Mouse (Mus musculus): Measurements from ENCODE around the gene Tom1l2. TPM values are rescaled to one million over a fixed set of nuclear protein-coding genes. Genes with fewer than 3 reads are reported as not detected.
A peak's percentile ranks its signal among the peaks of the same experiment; 100 is the strongest.

The Tom1l2 gene
- polyA plus RNA-seq, 1 experiment: 180 TPM

DNA sequence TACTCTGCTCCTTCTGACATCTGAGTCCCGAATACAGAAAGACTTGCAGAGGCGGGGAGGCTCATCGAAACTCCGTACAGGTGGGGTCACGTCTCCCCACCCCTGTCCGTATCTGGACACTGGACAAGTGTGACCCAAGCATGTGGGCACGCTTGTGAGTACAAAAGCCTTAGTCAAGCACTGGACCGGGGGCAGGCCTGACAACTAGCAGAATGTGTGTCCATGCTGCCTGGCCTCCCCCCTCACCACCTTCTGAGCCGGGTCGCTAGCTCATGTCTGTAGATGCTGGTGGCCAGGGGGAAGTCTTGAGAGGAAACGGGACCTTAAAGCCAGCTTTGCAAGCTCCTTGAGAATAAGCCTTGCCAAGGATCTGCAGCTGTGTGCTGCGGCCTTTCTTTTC lies 140.9 kb downstream of the Tom1l2 start:
- no peak overlapping the region for H3K27ac ChIP-seq (ENCODE audit: insufficient read depth, low read length)
- H3K27me3 ChIP-seq (ENCODE audit: control insufficient read depth, insufficient read depth, low read length): no peaks in the 10 kb centered on the region
- 87% methylated on average over 12 of the region's 12 CpGs for WGBS
- no peak for DNase-seq
- H3K4me3 ChIP-seq (replicated peaks; ENCODE audit: insufficient read depth, low read depth, low read length): no peak overlapping the region
- TF ChIP-seq CTCF (IDR thresholded peaks at IDR 0.05; ENCODE audit: borderline replicate concordance, insufficient read depth, low read depth, low read length) (no peak), POLR2A (IDR thresholded peaks at IDR 0.05; ENCODE audit: borderline replicate concordance, insufficient read depth, low read length) (no peak)
- peaks cover 24% of the 10 kb centered on the region for H3K4me1 ChIP-seq (ENCODE audit: control insufficient read depth, insufficient read depth, low read length)

- no peak for DNase-seq
- TF ChIP-seq CTCF (IDR thresholded peaks at IDR 0.05; ENCODE audit: borderline replicate concordance, insufficient read depth, low read depth, low read length) (no peak), POLR2A (IDR thresholded peaks at IDR 0.05; ENCODE audit: borderline replicate concordance, insufficient read depth, low read length) (no peak)
- Histone ChIP-seq H3K4me1 (ENCODE audit: control insufficient read depth, insufficient read depth, low read length) (peaks cover 19% of the 10 kb centered on the region), H3K27ac (ENCODE audit: insufficient read depth, low read length) (no peak overlapping the region), H3K4me3 (replicated peaks; ENCODE audit: insufficient read depth, low read depth, low read length) (no peak overlapping the region), H3K27me3 (ENCODE audit: control insufficient read depth, insufficient read depth, low read length) (no peaks in the 10 kb centered on the region)
- WGBS: 70% methylated on average over 3 of the region's 3 CpGs
Observed at GRCm38 (mm10) chr11:60211152-60211551, 141.6 kb downstream of the Tom1l2 start.

GRCm38 (mm10) chr11:60210305-60210724 lies 142.4 kb downstream of the Tom1l2 start:
- 4% methylated on average over 47 of the region's 47 CpGs for WGBS
- DNase-seq: peak; percentile 75 to 80
- Histone ChIP-seq H3K4me1 (ENCODE audit: control insufficient read depth, insufficient read depth, low read length) (peaks cover 19% of the 10 kb centered on the region), H3K27ac (ENCODE audit: insufficient read depth, low read length) (no peak overlapping the region), H3K4me3 (replicated peaks; ENCODE audit: insufficient read depth, low read depth, low read length) (peak overlapping the region; percentile 54), H3K27me3 (ENCODE audit: control insufficient read depth, insufficient read depth, low read length) (no peaks in the 10 kb centered on the region)
- TF ChIP-seq POLR2A (IDR thresholded peaks at IDR 0.05; ENCODE audit: borderline replicate concordance, insufficient read depth, low read length) (peak; percentile 36; the same call in 1 of the 2 replicates), CTCF (IDR thresholded peaks at IDR 0.05; ENCODE audit: borderline replicate concordance, insufficient read depth, low read depth, low read length) (no peak)

GRCm38 (mm10) chr11:60209933-60210249 lies 142.8 kb downstream of the Tom1l2 start:
- TF ChIP-seq CTCF (IDR thresholded peaks at IDR 0.05; ENCODE audit: borderline replicate concordance, insufficient read depth, low read depth, low read length) (no peak), POLR2A (IDR thresholded peaks at IDR 0.05; ENCODE audit: borderline replicate concordance, insufficient read depth, low read length) (no peak)
- peak overlapping the region; percentile 54 for H3K4me3 ChIP-seq (replicated peaks; ENCODE audit: insufficient read depth, low read depth, low read length)
- no peak for DNase-seq
- WGBS: 40% methylated on average over 2 of the region's 2 CpGs
- H3K27ac ChIP-seq (ENCODE audit: insufficient read depth, low read length): peak overlapping the region; percentile 45; the same call in 1 of the 2 replicates
- no peaks in the 10 kb centered on the region for H3K27me3 ChIP-seq (ENCODE audit: control insufficient read depth, insufficient read depth, low read length)
- H3K4me1 ChIP-seq (ENCODE audit: control insufficient read depth, insufficient read depth, low read length): peaks cover 19% of the 10 kb centered on the region

GRCm38 (mm10) chr11:60209217-60209932 lies 143.3 kb downstream of the Tom1l2 start:
- DNase-seq: peak; percentile 88 to 90
- Histone ChIP-seq H3K4me1 (ENCODE audit: control insufficient read depth, insufficient read depth, low read length) (peaks cover 19% of the 10 kb centered on the region), H3K27me3 (ENCODE audit: control insufficient read depth, insufficient read depth, low read length) (no peaks in the 10 kb centered on the region), H3K4me3 (replicated peaks; ENCODE audit: insufficient read depth, low read depth, low read length) (peak overlapping the region; percentile 13), H3K27ac (ENCODE audit: insufficient read depth, low read length) (peak overlapping the region; percentile 45)
- TF ChIP-seq CTCF (IDR thresholded peaks at IDR 0.05; ENCODE audit: borderline replicate concordance, insufficient read depth, low read depth, low read length) (no peak), POLR2A (IDR thresholded peaks at IDR 0.05; ENCODE audit: borderline replicate concordance, insufficient read depth, low read length) (no peak)
- 33% methylated on average over 7 of the region's 7 CpGs for WGBS

DNA sequence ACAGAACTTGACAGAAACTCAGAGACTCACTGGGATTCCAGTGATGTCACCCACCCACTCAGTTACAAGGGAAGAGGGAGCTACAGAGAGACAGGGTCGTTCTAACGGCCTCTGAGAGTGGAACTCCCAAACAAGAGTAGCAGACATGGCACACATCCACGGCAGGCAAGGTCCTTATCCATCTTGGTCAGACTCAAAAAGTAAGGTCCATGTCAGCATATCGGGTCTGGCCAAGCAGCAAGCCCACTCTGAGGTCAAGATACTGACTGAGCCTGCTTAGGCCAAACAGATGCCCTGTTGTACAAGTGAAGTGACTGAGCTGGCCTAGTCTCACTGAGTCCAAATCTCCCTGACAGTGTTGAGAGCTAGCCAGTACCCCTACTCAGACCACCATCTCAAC lies 144.0 kb downstream of the Tom1l2 start:
- H3K4me3 ChIP-seq (replicated peaks; ENCODE audit: insufficient read depth, low read depth, low read length): no peak overlapping the region
- H3K27me3 ChIP-seq (ENCODE audit: control insufficient read depth, insufficient read depth, low read length): no peaks in the 10 kb centered on the region
- 68% methylated on average over 4 of the region's 4 CpGs for WGBS
- peaks cover 19% of the 10 kb centered on the region for H3K4me1 ChIP-seq (ENCODE audit: control insufficient read depth, insufficient read depth, low read length)
- DNase-seq: no peak
- H3K27ac ChIP-seq (ENCODE audit: insufficient read depth, low read length): peak overlapping the region; percentile 45
- no peak for TF ChIP-seq POLR2A (IDR thresholded peaks at IDR 0.05; ENCODE audit: borderline replicate concordance, insufficient read depth, low read length)

DNA sequence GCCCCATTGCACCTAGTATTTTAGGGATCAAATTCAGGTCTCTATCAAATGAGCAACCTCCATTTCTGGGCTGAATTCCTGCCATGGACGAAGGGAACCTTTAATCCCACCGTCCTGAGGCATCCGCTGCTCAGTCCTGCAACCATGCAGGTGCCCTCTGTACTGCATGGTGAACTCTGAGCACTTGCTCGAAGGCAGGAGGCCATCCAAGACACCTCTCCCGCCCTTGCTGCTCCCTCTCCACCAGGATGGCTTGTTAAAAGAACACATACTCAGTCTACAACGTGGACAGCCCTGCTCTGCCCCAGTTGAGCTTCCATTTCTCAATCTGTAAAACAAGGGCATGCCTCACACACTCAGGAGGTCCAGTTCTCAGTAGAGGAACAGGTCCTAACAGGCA lies 144.5 kb downstream of the Tom1l2 start:
- Histone ChIP-seq H3K27ac (ENCODE audit: insufficient read depth, low read length) (no peak overlapping the region), H3K4me3 (replicated peaks; ENCODE audit: insufficient read depth, low read depth, low read length) (no peak overlapping the region), H3K4me1 (ENCODE audit: control insufficient read depth, insufficient read depth, low read length) (peaks cover 22% of the 10 kb centered on the region), H3K27me3 (ENCODE audit: control insufficient read depth, insufficient read depth, low read length) (no peaks in the 10 kb centered on the region)
- TF ChIP-seq CTCF (IDR thresholded peaks at IDR 0.05; ENCODE audit: borderline replicate concordance, insufficient read depth, low read depth, low read length) (no peak), POLR2A (IDR thresholded peaks at IDR 0.05; ENCODE audit: borderline replicate concordance, insufficient read depth, low read length) (no peak)
- WGBS: 57% methylated on average over 6 of the region's 6 CpGs
- DNase-seq: no peak

- Histone ChIP-seq H3K4me1 (ENCODE audit: control insufficient read depth, insufficient read depth, low read length) (peaks cover 34% of the 10 kb centered on the region), H3K27me3 (ENCODE audit: control insufficient read depth, insufficient read depth, low read length) (no peaks in the 10 kb centered on the region), H3K27ac (ENCODE audit: insufficient read depth, low read length) (no peak overlapping the region), H3K4me3 (replicated peaks; ENCODE audit: insufficient read depth, low read depth, low read length) (no peak overlapping the region)
- TF ChIP-seq POLR2A (IDR thresholded peaks at IDR 0.05; ENCODE audit: borderline replicate concordance, insufficient read depth, low read length): no peak
- no peak for TF ChIP-seq CTCF (IDR thresholded peaks at IDR 0.05; ENCODE audit: borderline replicate concordance, insufficient read depth, low read depth, low read length)
- DNase-seq: no peak
- WGBS: 67% methylated on average over 5 of the region's 5 CpGs
Observed at GRCm38 (mm10) chr11:60206207-60206606, 146.5 kb downstream of the Tom1l2 start.
